Mouse (Mus musculus) granulocyte monocyte progenitor cell, adult 5-6 weeks (primary cell): ENCODE data around the gene Trpv1. TPM values are rescaled to one million over a fixed set of nuclear protein-coding genes. Genes with fewer than 3 reads are reported as not detected.

Experiments used
- total RNA-seq, 2 experiments: library from RNA; stranded (forward) in 1 of 2; stranded (reverse) in 1 of 2; fragments of 200-712, 200-1000 nt in 1 of 2; fragments of >200 nt in 1 of 2; fragmentation: Nextera tagmentation in 1 of 2; gene quantifications; 2 replicates each; pipeline ENCODE4 v1.2.3; 2014 to 2017

Trpv1 gene
- total RNA-seq, 2 experiments from 2014 or later: not detected

Other genes with a start within 250 kb of the Trpv1 start
- 10.4 and 13.3 TPM in 2 replicates for gene P2rx1, start 235.2 kb upstream of the Trpv1 start, total RNA-seq (2014; fragmentation: Nextera tagmentation)
- gene P2rx1, start 235.2 kb upstream of the Trpv1 start, total RNA-seq (2017): 3.3 and 4.2 TPM in 2 replicates
- 0.49 and 0.86 TPM in 2 replicates for gene Camkk1, start 215.3 kb upstream of the Trpv1 start, total RNA-seq (2014; fragmentation: Nextera tagmentation)
- 1.5 and 3.1 TPM in 2 replicates for gene Camkk1, start 215.3 kb upstream of the Trpv1 start, total RNA-seq (2017)
- gene Ncbp3, start 186.5 kb upstream of the Trpv1 start, total RNA-seq (2014; fragmentation: Nextera tagmentation): 10.1 and 13.2 TPM in 2 replicates
- 12.6 and 15.6 TPM in 2 replicates for gene Ncbp3, start 186.5 kb upstream of the Trpv1 start, total RNA-seq (2017)
- 0.68 TPM in 1 of 2 replicates, not detected in the other for gene Itgae, start 143.7 kb upstream of the Trpv1 start, total RNA-seq (2014; fragmentation: Nextera tagmentation)
- 0.77 TPM in 1 of 2 replicates, not detected in the other for gene Itgae, start 143.7 kb upstream of the Trpv1 start, total RNA-seq (2017)
- gene Haspin, start 96.0 kb upstream of the Trpv1 start, total RNA-seq (2014; fragmentation: Nextera tagmentation): 15.6 and 18.7 TPM in 2 replicates
- gene Haspin, start 96.0 kb upstream of the Trpv1 start, total RNA-seq (2017): 20.5 and 23.0 TPM in 2 replicates
- gene P2rx5, start 73.9 kb upstream of the Trpv1 start, total RNA-seq (2014; fragmentation: Nextera tagmentation): not detected in 2 replicates
- gene P2rx5, start 73.9 kb upstream of the Trpv1 start, total RNA-seq (2017): not detected in 2 replicates
- gene Emc6, start 57.3 kb upstream of the Trpv1 start, total RNA-seq (2014; fragmentation: Nextera tagmentation): 71.0 and 77.9 TPM in 2 replicates
- gene Emc6, start 57.3 kb upstream of the Trpv1 start, total RNA-seq (2017): 50.7 and 76.5 TPM in 2 replicates
- 10.4 and 19.9 TPM in 2 replicates for gene Tax1bp3, start 57.2 kb upstream of the Trpv1 start, total RNA-seq (2014; fragmentation: Nextera tagmentation)
- gene Tax1bp3, start 57.2 kb upstream of the Trpv1 start, total RNA-seq (2017): 6.3 and 11.7 TPM in 2 replicates
- 24.7 and 26.8 TPM in 2 replicates for gene Ctns, start 35.2 kb upstream of the Trpv1 start, total RNA-seq (2014; fragmentation: Nextera tagmentation)
- 15.6 and 17.5 TPM in 2 replicates for gene Ctns, start 35.2 kb upstream of the Trpv1 start, total RNA-seq (2017)
- 1.8 and 1.9 TPM in 2 replicates for gene Shpk, start 34.8 kb upstream of the Trpv1 start, total RNA-seq (2014; fragmentation: Nextera tagmentation)
- gene Shpk, start 34.8 kb upstream of the Trpv1 start, total RNA-seq (2017): 1.8 and 3.1 TPM in 2 replicates
- not detected in 2 replicates for gene Trpv3, start 33.1 kb downstream of the Trpv1 start, total RNA-seq (2014; fragmentation: Nextera tagmentation)
- gene Trpv3, start 33.1 kb downstream of the Trpv1 start, total RNA-seq (2017): not detected in 2 replicates
- not detected in 2 replicates for gene Aspa, start 95.3 kb downstream of the Trpv1 start, total RNA-seq (2014; fragmentation: Nextera tagmentation)
- 0.62 and 1.9 TPM in 2 replicates for gene Aspa, start 95.3 kb downstream of the Trpv1 start, total RNA-seq (2017)
- gene Gm49340, start 95.4 kb downstream of the Trpv1 start, total RNA-seq (2014; fragmentation: Nextera tagmentation): not detected in 2 replicates
- gene Gm49340, start 95.4 kb downstream of the Trpv1 start, total RNA-seq (2017): not detected in 2 replicates
- not detected in 2 replicates for gene Spata22, start 95.4 kb downstream of the Trpv1 start, total RNA-seq (2014; fragmentation: Nextera tagmentation)
- gene Spata22, start 95.4 kb downstream of the Trpv1 start, total RNA-seq (2017): not detected in 2 replicates
- gene Olfr20, start 116.5 kb downstream of the Trpv1 start, total RNA-seq (2014; fragmentation: Nextera tagmentation): not detected in 2 replicates
- gene Olfr20, start 116.5 kb downstream of the Trpv1 start, total RNA-seq (2017): not detected in 2 replicates
- not detected in 2 replicates for gene Olfr376, start 137.0 kb downstream of the Trpv1 start, total RNA-seq (2014; fragmentation: Nextera tagmentation)
- not detected in 2 replicates for gene Olfr376, start 137.0 kb downstream of the Trpv1 start, total RNA-seq (2017)
- gene Olfr1, start 165.3 kb downstream of the Trpv1 start, total RNA-seq (2014; fragmentation: Nextera tagmentation): not detected in 2 replicates
- gene Olfr1, start 165.3 kb downstream of the Trpv1 start, total RNA-seq (2017): not detected in 2 replicates
- gene Olfr378, start 194.2 kb downstream of the Trpv1 start, total RNA-seq (2014; fragmentation: Nextera tagmentation): not detected in 2 replicates
- not detected in 2 replicates for gene Olfr378, start 194.2 kb downstream of the Trpv1 start, total RNA-seq (2017)
- not detected in 2 replicates for gene Olfr380, start 223.2 kb downstream of the Trpv1 start, total RNA-seq (2014; fragmentation: Nextera tagmentation)
- gene Olfr380, start 223.2 kb downstream of the Trpv1 start, total RNA-seq (2017): not detected in 2 replicates